Mouse (Mus musculus) kidney, adult 2 months (tissue): ENCODE measurements around the gene Arhgap17.

Experiments
- CTCF ChIP-seq: fragments of 200-500 bp; conservative IDR thresholded peaks from 2 replicates; pipeline ENCODE4 v1.5.1; 2011; ENCODE audit warnings: low read depth, mild to moderate bottlenecking, control low read depth, low read length, moderate library complexity, mixed read lengths; ENCODE audit not compliant: insufficient read depth, insufficient read length
- POLR2A ChIP-seq: fragments of 200-500 bp; IDR thresholded peaks from one replicate; pipeline ENCODE4 v1.6.1; 2011; ENCODE audit warnings: low read depth, low read length, control low read depth

DNA sequence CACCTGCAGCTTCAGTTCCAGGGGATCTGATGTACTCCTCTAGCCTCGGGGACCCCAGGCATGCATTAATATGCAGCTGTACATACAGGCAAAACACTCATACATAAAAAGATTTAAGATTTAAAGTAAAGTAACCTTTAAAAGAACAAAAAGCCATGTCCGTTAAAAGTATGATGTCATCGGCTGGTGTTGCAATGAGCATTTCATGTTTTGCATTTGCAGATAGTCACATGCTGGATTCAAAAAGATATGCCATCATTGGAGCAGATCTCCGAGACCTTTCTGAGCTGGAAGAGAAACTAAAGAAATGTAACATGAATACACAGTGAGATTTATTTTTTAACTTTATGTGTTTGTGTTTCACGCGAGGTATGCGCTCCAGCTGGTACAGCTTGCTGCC lies 40.8 kb upstream of the Arhgap17 start:
- no peak for TF ChIP-seq POLR2A
- no peak for TF ChIP-seq CTCF
